Mouse (Mus musculus): Measurements from ENCODE around the gene Inhbb.

The Inhbb gene

DNA sequence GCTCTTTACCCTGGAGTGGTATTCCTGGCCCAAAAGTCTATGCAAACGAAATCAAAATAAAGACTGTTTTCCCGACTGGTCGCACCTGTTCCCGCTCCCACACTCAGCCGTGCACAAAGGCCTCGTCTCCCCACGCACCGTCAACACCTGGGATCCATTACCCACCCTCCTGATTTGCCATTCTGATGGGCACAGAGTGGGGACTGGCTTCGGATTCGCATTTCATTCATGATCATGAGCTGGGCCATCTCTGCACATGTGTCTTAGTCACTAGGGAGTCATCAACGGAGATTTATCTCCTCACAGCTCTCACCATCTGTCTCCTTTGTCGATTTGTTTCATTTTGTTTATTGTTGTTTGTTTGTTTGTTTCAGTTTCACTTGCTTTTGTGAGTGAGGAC is 54.5 kb downstream of the Inhbb start:
- DNase-seq, result no peak

DNA sequence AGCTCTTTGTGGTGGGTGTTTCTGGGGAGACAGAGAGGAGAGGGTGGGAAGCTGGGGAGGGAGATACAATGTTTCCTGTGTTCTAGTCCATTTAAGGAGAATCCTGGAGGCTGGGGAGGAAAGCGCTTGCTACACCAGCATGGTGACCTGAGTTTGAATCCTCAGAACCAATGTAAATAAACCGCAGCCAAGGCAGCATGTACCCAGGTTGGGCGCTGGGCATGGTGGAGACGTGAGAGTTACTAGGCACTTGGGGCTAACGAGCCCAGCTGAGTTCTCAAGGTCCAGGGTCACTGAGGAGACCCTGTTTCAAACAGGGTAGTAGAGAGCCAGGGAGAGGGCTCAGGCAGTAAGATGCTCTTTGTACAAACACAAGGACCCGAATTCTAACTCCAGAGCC is 55.7 kb downstream of the Inhbb start:
- no peak for DNase-seq

Measured in lung, postnatal 10 days (tissue).